Mouse (Mus musculus): ENCODE results near the gene Gm10135. TPM values are rescaled to one million over a fixed set of nuclear protein-coding genes. Genes with fewer than 3 reads are reported as not detected.

The Gm10135 gene
- polyA plus RNA-seq, 1 experiment from 2014 or later, result not detected

DNA sequence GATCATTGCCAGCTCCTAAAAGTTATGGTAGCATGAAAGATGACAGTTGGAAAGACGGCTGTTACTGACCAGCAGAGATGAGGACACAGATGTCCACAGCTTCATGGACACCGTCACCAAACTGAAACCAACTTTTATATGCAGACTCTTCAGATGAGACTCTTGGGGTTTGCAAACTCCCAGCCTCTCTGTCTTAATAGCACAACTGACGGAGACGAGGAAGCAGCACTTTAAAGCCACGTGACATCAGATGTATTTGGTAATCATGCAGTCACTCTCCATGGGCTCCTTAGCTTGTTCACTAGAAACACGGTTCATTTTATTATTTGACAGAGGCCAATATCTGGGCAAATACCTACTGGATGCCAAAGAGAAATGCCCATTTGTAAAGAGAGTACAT is 1.5 kb upstream of the Gm10135 start:
- TF ChIP-seq EP300 (IDR thresholded peaks at IDR 0.05; ENCODE audit: low read depth) (no peak), CTCF (IDR thresholded peaks at IDR 0.05; ENCODE audit: low read depth) (no peak)
- DNase-seq (no peak), ATAC-seq (no peak)
- Histone ChIP-seq H3K9me3 (ENCODE audit: low read length) (no peaks in the 10 kb centered on the region), H3K27ac (ENCODE audit: low read depth) (no peak overlapping the region), H3K4me2 (ENCODE audit: low read depth, low read length) (no peak overlapping the region), H3K27me3 (ENCODE audit: insufficient read depth, low read length) (no peaks in the 10 kb centered on the region), H3K36me3 (replicated peaks; ENCODE audit: insufficient read depth, low read length) (peaks cover 18% of the 10 kb centered on the region; the same call in 1 of the 2 replicates), H3K4me1 (ENCODE audit: insufficient read depth) (no peaks in the 10 kb centered on the region), H3K4me3 (ENCODE audit: low read depth, low read length) (no peak overlapping the region), H3K9ac (replicated peaks) (no peak overlapping the region)
- WGBS (ENCODE audit: insufficient replicate concordance), result 78% methylated on average over 6 of the region's 6 CpGs

DNA sequence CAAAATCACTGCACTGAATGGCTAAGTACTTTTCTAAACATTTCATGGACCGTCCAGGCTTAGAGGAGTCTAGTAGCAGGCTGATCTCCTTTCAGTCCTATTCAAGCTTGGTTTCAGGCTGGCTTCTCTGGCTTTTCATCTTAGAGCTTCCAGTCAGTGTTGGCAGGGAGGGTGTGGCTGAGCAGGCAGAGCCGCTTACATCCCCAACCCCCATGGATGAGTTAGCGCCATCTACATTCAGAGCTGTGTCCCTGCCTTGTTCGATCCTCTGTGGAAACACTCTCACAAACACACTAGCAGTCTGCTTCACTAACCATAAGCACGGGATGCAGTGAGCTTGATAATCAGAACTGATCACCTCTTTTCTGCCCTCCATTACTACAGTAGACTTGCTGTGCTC is 1.6 kb downstream of the Gm10135 start:
- Histone ChIP-seq H3K4me3 (ENCODE audit: low read depth, low read length) (no peak overlapping the region), H3K27ac (ENCODE audit: low read depth) (no peak overlapping the region), H3K4me1 (ENCODE audit: insufficient read depth) (no peaks in the 10 kb centered on the region), H3K9me3 (ENCODE audit: low read length) (no peaks in the 10 kb centered on the region), H3K36me3 (replicated peaks; ENCODE audit: insufficient read depth, low read length) (peaks cover 17% of the 10 kb centered on the region; the same call in 1 of the 2 replicates), H3K27me3 (ENCODE audit: insufficient read depth, low read length) (no peaks in the 10 kb centered on the region), H3K4me2 (ENCODE audit: low read depth, low read length) (no peak overlapping the region), H3K9ac (replicated peaks) (no peak overlapping the region)
- WGBS (ENCODE audit: insufficient replicate concordance), result 82% methylated on average over 5 of the region's 5 CpGs
- DNase-seq (no peak), ATAC-seq (no peak)
- TF ChIP-seq EP300 (IDR thresholded peaks at IDR 0.05; ENCODE audit: low read depth) (no peak), CTCF (IDR thresholded peaks at IDR 0.05; ENCODE audit: low read depth) (no peak)

DNA sequence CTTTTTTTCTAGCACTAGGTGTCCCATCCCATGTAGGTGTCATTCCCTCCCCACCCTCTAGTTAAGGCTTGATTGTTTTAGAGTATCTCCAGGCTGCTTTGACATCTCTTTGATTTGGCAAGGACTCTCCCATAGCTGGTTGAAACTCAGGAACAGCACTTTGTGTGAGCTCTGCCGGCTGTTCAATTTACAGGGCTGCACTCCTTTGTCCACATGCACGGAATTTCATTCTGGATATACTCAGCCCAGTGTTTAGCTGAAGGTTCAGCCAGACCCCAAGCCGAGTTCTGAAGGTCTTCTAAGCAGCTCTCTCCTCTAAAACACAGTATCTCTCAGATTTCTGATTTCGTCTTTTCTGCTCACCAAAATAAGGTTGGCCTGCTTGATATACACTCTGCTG is 2.1 kb downstream of the Gm10135 start:
- no peak for DNase-seq
- Histone ChIP-seq H3K4me3 (ENCODE audit: low read depth, low read length) (no peak overlapping the region), H3K9ac (replicated peaks) (no peak overlapping the region), H3K4me1 (ENCODE audit: insufficient read depth) (no peaks in the 10 kb centered on the region), H3K4me2 (ENCODE audit: low read depth, low read length) (no peak overlapping the region), H3K27me3 (ENCODE audit: insufficient read depth, low read length) (no peaks in the 10 kb centered on the region), H3K9me3 (ENCODE audit: low read length) (no peaks in the 10 kb centered on the region), H3K36me3 (replicated peaks; ENCODE audit: insufficient read depth, low read length) (peaks cover 17% of the 10 kb centered on the region; the same call in 1 of the 2 replicates), H3K27ac (ENCODE audit: low read depth) (no peak overlapping the region)
- 78% methylated on average over 4 of the region's 4 CpGs for WGBS (ENCODE audit: insufficient replicate concordance)
- no peak for ATAC-seq
- TF ChIP-seq EP300 (IDR thresholded peaks at IDR 0.05; ENCODE audit: low read depth) (no peak), CTCF (IDR thresholded peaks at IDR 0.05; ENCODE audit: low read depth) (no peak)

DNA sequence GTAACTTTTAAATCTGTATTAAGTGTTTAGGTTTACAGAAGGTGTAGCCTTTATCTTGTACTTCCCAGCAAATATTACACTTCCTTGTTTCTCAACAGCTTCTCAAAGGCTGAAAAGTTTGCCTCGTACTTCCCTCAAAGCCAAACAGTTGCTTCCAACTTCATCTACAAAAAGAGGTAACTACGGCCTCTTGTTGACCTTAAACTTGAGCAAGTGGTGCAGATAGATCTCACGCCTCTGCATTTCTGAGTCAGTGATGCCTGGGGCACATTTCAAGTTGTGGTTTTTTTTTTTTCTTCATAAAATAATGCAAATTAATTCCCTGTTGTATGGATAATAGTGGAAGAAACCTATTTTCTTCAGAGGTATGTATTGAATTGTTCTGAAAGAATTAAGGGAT is 8.8 kb downstream of the Gm10135 start:
- H3K36me3 ChIP-seq (replicated peaks; ENCODE audit: insufficient read depth, low read length), result peaks cover 22% of the 10 kb centered on the region
- H3K4me3 ChIP-seq (ENCODE audit: low read depth, low read length), result no peak overlapping the region
- H3K9ac ChIP-seq (replicated peaks), result no peak overlapping the region
- no peaks in the 10 kb centered on the region for H3K4me1 ChIP-seq (ENCODE audit: insufficient read depth)
- no peak overlapping the region for H3K27ac ChIP-seq (ENCODE audit: low read depth)
- DNase-seq, result no peak
- no peak for ATAC-seq
- H3K9me3 ChIP-seq (ENCODE audit: low read length), result no peaks in the 10 kb centered on the region
- TF ChIP-seq EP300 (IDR thresholded peaks at IDR 0.05; ENCODE audit: low read depth) (no peak), CTCF (IDR thresholded peaks at IDR 0.05; ENCODE audit: low read depth) (no peak)
- WGBS (ENCODE audit: insufficient replicate concordance), result 63% methylated on average over 3 of the region's 3 CpGs
- H3K27me3 ChIP-seq (ENCODE audit: insufficient read depth, low read length), result no peaks in the 10 kb centered on the region
- no peak overlapping the region for H3K4me2 ChIP-seq (ENCODE audit: low read depth, low read length)

DNA sequence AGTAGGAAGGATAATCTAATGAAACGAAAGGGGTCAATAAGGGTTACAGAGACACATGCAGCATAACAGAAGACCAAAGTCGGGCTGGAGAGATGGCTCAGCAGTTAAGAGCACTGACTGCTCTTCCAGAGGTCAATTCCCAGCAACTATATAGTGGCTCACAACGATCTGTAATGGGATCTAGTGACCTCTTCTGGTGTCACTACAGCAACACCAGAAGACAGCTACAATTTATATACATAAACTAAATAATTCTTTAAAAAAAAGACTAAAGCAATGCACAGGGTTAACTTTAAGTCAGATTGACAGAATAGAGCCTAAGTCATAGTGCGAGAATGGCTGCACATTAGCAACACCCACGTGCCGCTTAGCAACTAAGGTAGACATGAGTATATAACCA is 14.4 kb downstream of the Gm10135 start:
- Histone ChIP-seq H3K4me1 (ENCODE audit: insufficient read depth) (no peaks in the 10 kb centered on the region), H3K27ac (ENCODE audit: low read depth) (no peak overlapping the region), H3K9me3 (ENCODE audit: low read length) (no peaks in the 10 kb centered on the region), H3K4me3 (ENCODE audit: low read depth, low read length) (no peak overlapping the region), H3K36me3 (replicated peaks; ENCODE audit: insufficient read depth, low read length) (peaks cover 13% of the 10 kb centered on the region), H3K9ac (replicated peaks) (no peak overlapping the region), H3K27me3 (ENCODE audit: insufficient read depth, low read length) (no peaks in the 10 kb centered on the region), H3K4me2 (ENCODE audit: low read depth, low read length) (no peak overlapping the region)
- TF ChIP-seq EP300 (IDR thresholded peaks at IDR 0.05; ENCODE audit: low read depth) (no peak), CTCF (IDR thresholded peaks at IDR 0.05; ENCODE audit: low read depth) (no peak)
- ATAC-seq, result no peak
- no peak for DNase-seq
- 80% methylated on average over 6 of the region's 6 CpGs for WGBS (ENCODE audit: insufficient replicate concordance)

DNA sequence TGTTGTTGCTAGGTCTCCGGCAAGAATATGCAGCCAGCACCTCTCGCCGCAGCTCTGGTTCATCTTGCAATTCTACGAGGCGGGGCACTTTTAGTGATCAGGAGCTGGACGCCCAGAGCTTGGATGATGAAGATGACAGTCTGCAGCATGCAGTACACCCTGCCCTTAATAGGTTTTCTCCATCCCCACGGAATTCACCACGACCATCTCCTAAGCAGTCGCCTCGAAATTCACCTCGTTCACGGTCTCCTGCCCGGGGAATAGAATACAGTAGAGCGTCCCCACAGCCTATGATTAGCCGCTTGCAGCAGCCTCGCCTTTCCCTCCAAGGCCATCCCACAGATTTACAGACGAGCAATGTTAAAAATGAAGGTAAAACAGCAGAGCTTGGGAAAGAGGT is 17.2 kb downstream of the Gm10135 start:
- Histone ChIP-seq H3K36me3 (replicated peaks; ENCODE audit: insufficient read depth, low read length) (peaks cover 5% of the 10 kb centered on the region), H3K27ac (ENCODE audit: low read depth) (no peak overlapping the region), H3K9ac (replicated peaks) (no peak overlapping the region), H3K27me3 (ENCODE audit: insufficient read depth, low read length) (no peaks in the 10 kb centered on the region), H3K4me3 (ENCODE audit: low read depth, low read length) (no peak overlapping the region), H3K9me3 (ENCODE audit: low read length) (no peaks in the 10 kb centered on the region), H3K4me1 (ENCODE audit: insufficient read depth) (no peaks in the 10 kb centered on the region), H3K4me2 (ENCODE audit: low read depth, low read length) (no peak overlapping the region)
- DNase-seq (no peak), ATAC-seq (no peak)
- TF ChIP-seq EP300 (IDR thresholded peaks at IDR 0.05; ENCODE audit: low read depth) (no peak), CTCF (IDR thresholded peaks at IDR 0.05; ENCODE audit: low read depth) (no peak)
- WGBS (ENCODE audit: insufficient replicate concordance), result 88% methylated on average over 17 of the region's 17 CpGs

Measured in liver, postnatal 0 days (tissue).